Mouse (Mus musculus): ENCODE results near the gene Memo1.
"Not testable (repeated sequence)": the region's sequence is repeated elsewhere in the genome, so short reads cannot be mapped to it uniquely, and the experiment has no call there.

The Memo1 gene

DNA sequence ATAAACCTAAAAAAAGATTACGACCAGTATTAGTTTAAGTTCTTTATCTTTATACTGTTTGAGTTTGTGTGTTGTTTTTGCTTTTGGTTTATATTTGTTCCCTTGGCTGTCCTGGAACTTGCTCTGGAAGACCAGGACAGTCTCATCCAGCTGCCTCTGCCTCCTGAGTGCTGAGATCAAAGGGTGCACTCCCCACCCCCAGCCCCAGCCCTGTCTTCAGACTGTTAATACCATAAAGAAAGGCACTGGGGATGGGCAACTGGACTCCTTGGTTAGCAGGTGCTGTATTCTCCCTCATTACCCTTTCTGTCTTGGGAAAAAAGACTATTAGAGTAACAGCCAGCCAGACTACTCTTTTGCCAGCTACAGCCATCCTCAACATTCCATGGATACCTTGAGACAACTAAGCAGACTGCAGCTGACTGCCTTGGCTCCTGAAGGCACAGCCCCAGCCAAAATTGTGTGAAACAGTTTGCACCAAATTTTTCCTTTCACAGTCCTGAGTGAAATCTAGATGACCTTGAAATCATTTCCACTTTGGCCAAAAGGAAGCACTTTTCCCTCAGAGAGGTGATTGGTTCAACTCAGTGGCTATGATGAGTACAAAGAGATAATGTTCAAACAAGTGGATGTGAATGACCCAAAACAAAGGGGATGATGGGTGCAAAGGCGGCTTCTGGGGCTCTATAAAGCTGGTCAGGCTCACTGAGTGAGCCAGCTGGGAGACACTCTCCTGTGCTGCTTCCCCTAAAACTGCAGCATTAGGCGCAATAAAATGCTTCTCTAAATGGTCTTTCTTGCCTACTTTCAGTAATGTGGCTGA is 30.8 kb downstream of the Memo1 start:
- DNase-seq (ENCODE audit: low spot score in 2 of 2): no peak

DNA sequence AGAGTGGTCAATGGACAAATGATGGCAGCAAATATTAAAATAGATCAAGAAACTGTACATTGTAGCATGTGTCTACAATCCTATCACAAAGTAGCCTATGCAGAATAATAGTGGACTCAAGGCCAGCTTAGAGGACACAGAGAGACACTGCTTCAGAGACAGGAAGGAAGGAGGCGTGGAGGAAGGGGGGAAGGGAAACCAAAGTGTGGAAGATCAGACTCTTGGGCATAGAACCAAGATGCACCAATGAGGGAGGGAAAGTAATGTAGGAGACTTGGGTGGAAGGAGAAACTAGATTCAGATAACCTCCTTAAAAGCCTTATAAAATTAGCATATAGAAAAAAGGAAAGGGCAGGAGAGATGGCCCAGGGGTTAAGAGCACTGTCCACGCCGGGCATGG is 32.9 kb downstream of the Memo1 start:
- no peak for DNase-seq (ENCODE audit: low spot score in 2 of 2)

DNA sequence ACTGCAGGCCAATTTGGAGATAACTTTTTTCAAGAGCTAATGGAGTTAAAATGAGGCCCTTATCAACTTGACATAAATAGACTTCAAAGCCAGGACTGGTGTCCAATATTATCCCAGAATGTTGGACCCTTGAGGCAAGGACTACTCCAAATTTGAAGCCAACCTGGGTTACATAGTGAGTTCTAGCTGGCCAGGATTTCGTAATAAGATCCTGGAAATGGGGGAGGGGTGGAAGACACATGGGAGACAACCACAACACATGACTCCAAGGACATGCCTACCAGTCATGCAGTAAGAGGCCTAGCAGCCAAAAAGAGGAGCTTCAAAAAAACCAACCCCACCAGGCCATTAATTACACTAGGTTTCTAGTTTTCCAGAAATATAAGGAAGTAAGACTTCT is 50.0 kb downstream of the Memo1 start:
- no peak for DNase-seq (ENCODE audit: low spot score in 2 of 2)

DNA sequence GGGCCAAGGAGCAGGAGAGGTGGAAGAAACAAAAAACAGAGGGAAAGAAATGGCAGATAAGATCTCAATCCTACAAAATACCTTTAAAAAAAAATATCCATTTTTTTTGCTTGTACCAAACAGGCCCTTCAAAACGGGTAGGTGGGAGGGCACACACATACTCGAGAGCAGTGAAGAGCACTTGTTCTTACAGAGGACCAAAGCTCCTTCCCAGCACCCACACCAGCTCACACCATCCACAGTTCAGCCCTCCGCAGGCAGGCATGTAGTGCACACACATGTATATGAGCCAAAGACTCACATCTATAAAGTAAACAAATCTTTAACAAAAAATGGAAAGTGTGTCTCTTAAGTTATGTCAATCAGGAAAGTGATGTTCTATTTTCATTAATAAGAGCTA is 52.5 kb downstream of the Memo1 start:
- no peak for DNase-seq (ENCODE audit: low spot score in 2 of 2)

DNA sequence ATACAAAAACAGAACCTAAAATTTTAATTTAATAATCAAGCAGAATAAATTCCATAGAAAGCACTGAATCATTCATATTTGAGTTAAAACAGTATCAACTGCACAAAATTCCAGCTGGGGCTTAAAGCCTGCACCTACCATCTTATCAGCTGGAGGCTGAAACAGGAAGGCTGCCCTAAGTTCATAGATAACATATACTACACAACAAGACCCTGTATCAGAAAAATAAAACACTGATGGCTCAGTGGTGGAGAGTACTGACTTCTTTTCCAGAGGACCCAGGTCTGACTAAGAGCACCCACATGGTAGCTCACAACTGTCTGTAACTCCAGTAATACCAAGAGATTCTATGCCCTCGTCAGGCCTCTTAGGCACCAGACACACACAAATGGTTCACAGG is 55.0 kb downstream of the Memo1 start:
- no peak for DNase-seq (ENCODE audit: low spot score in 2 of 2)

DNA sequence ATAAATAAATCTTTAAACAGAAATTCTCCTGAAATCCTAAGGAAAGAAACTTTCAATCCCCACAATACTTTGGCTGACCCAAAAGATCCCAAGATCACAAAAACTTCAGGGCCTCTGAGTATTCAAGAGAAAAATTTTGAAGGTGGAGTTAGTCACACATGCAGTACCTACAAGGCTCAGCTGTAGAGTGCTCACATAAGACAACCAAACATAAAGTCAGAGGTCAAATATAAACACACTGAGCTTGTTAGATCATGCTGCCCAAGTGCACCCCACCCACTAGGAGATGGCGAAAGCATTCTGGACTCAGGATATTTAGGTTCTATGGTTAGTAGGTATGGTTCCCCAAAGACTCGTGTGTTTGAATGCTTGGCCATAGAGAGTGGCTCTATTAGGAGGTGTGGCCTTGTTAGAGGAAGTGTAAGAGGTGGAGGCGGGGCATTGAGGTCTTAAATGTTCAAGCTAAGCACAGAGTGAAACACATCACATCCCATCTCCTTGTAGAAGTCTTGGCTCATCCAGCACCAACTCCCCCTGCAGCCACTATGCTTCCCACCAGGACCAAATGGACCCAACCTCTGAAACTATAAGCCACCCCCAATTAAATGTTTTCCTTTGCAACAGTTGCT is 67.1 kb downstream of the Memo1 start:
- DNase-seq (ENCODE audit: low spot score in 2 of 2): no peak

DNA sequence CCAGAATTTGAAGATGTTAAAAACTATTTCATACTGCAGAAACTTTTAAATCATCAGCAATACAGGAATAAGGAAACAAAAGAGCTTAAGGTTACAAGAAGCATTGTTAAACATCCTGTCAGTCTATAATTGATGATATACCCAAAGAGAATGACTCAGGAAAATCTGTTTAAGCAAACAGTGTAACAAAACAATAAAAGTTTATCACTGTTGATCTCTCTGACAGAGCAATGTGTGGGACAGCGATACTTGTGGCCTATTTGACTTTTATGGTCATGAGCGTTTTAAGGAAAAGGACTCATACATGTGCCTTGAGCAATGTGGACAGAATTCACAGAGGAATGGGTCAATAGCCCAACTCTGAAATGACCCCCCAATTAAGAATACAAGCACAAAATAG is 78.0 kb downstream of the Memo1 start:
- DNase-seq (ENCODE audit: low spot score in 2 of 2): no peak

DNA sequence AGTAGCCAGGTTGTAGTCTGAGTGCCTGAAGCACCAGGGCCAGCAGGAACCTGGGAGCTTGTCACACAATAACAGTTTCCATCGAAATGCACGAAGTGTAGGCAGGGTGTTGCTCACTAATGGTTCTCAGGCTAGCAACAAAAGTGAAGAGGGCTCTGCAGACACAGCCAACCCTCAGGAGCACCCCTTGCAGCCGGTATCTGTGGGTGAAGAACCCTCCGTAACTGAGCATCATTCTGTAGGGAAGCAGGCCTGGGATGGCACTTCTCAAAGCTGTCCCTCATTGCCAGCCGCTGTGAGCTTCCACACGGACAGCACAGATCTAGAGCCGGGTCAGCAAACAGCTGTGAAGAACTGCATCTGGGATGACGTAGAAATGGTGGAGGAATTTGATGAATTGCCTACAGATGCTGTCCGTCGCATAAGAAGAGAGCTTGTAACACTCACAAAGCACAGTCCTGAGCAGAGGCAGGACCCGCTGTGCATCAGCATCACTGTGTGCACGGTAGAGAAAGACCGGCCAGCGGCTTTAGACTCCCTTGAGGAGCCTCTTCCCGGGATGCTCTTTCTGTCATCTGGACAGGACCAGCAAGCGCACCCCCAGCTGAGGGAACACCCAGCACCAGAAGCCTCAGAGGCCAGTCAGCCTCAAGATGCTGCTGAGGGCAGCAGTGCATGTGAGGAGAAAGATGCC is 82.3 kb downstream of the Memo1 start:
- not testable (repeated sequence) for DNase-seq (ENCODE audit: low spot score in 2 of 2)

DNA sequence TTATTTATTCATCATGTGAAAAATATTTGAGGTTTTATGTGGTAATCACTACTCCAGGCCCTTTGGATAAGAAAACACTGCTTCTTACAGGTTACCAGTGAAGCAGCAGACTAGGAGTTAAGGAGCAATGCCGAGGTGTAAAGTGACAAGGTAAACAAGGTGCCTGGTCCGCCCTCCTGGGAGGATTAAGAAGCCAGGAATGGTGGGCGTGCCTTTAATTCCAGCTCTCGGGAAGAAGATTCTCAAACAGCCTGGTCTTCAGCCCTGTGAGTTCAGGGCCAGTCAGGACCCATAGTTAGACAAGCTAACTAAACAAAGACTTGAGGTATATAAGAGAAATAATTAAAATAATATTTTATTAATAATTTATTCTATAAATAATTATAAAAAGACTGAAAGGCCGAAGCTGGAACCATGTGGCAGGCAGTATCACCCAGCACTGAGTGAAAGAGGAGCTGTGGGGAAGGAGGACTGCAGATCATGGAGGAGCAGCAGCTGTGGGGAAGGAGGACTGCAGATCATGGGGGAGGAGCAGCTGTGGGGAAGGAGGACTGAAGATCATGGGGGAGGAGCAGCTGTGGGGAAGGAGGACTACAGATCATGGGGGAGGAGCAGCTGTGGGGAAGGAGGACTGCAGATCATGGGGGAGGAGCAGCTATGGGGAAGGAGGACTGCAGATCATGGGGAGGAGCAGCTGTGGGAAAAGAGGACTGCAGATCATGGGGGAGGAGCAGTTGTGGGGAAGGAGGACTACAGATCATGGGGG is 86.0 kb downstream of the Memo1 start:
- no peak for DNase-seq (ENCODE audit: low spot score in 2 of 2)

DNA sequence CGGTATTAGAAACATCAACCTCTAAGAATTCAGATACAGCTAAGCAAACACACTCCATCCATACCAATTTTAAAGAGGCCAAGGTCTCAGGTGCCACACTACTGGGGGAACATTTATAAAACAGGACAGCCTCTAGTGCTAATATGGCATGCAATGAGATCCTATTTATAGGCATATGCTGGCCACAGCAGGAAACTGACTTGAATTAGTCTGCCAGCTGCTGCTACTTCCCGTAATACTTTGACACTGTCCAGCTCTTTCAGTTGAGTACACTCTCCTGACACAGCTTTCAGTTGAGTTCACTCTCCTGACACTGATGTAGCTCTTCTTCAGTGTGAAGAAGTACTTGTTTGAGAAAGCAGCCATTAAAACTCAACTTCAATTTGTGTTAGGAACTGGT is 99.4 kb downstream of the Memo1 start:
- DNase-seq (ENCODE audit: low spot score in 2 of 2): no peak

DNA sequence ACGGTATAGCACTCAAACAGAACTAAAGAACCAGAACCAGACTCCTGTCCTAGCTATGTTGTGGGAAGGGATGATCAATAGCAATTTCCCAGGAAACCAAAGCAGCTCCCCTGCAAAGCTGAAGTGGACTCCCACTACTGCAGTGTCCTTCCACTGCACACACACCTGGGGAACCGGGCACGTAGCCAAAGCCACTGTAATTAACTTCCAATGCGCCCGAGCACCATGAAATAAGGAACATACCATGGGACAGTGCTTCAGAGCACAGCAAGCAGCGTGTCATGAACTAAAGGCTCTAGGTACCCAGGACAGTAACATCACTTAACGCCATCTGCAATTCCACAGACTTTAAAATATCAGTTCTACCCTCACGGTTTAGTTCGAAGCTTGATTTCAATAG is 100.6 kb downstream of the Memo1 start:
- peak in 1 of 2 experiments; percentile 15 for DNase-seq (ENCODE audit: low spot score in 2 of 2)

DNA sequence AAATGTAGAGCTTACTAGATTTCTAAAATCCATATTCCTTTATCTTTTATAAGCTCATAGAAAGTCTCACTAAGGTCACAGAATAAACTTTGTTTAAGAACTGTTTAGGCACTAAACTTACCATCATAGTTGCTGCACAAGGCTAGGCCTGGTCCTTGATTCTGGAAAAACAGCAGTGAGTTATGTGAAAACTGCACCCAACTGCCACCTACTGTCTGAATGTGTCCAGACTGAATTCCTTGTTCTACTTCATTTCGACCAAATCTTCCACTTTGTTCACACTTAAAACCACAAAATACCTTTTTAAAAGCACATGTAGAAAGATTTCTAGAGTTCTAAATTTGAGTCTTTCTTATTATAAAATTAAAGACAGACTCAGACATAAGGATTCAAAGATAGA is 101.9 kb downstream of the Memo1 start:
- DNase-seq (ENCODE audit: low spot score in 2 of 2): no peak

DNA sequence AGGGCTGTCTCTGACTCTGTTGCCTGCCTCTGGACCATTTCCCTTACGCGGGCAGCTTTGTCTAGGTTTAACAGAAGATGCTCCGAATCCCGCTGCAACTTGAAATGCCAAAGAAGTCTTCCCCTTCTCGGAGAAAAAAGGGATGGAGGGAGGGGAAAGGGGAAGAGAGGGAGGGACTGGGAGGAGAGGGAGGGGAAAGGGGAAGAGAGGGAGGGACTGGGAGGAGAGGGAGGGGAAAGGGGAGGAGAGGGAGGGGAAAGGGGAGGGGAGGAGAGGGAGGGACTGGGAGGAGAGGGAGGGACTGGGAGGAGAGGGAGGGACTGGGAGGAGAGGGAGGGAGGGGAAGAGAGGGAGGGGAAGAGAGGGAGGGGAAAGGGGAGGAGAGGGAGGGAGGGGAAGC is 103.9 kb downstream of the Memo1 start:
- no peak for DNase-seq (ENCODE audit: low spot score in 2 of 2)

DNA sequence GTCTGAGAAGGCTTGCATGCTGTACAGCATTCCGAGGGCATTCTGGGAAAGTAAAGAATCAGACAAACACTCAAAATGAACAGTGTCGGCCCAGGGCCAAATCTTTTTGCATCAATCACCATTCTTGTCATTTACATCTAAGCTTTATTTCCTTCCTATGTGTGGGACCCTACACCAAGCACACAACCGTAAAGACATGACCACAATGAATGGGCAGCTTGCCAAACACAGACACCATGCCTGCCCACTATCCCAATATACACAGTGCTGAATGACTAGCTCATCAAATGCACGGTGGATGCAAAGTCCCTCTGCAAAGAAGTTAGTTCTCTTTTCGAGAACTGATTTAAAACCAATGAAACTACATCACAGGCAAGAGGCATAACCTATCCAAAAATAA is 109.1 kb downstream of the Memo1 start:
- DNase-seq (ENCODE audit: low spot score in 2 of 2): peak in 1 of 2 experiments; percentile 7

DNA sequence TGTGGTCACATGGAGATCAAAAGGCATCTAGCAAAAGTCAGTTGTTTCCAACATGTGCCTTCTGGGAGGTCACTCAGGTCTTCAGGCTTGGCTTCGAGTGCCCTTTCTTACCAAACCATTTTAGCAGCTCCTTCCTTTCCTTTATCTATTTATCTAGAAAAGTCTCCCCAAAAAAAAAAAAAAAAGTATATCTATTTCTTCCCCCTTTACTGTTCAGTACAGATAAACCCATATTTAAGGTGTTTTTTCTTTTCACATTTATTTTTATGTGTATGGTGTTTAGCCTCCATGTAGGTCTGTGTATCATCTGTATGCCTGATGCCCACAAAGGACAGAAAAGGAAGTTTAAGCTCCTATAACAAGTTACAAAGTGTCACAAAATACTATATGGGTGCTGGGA is 110.6 kb downstream of the Memo1 start:
- no peak for DNase-seq (ENCODE audit: low spot score in 2 of 2)

DNA sequence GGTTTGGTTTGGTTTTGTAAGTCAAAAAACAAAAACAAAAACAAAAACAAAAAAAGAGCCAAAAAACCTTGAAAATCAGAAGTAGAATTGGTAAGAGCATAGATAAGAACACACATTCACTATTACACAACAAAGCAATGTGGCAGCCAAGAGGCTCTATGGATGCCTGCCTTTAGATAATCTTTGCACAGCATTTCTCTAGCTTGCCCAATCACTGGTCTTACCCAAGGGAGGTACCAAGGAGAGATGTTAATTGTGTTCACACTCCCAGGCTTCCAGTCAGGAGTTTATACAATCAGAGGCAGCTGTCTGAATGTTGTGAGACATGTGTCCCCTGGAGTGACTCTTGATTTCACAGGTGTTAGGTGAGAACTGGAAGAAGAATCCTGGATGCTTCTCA is 114.4 kb downstream of the Memo1 start:
- DNase-seq (ENCODE audit: low spot score in 2 of 2): no peak

DNA sequence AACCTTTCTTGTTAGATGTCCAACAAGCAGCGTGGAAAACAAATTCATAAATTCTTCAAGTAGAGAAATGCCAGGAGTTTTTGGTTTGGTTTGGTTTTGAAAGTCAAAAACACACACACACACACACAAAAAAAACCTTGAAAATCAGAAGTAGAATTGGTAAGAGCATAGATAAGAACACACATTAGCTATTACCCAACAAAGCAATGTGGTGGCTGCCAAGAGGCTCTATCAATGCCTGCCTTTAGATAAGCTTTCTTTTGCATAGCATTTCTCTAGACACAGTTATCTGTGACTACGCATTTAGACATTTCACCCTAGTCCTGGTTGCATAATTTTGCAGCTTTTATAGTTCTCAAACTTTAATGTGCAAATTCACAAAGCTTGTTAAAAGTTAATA is 115.7 kb downstream of the Memo1 start:
- DNase-seq (ENCODE audit: low spot score in 2 of 2): not testable (repeated sequence)

DNA sequence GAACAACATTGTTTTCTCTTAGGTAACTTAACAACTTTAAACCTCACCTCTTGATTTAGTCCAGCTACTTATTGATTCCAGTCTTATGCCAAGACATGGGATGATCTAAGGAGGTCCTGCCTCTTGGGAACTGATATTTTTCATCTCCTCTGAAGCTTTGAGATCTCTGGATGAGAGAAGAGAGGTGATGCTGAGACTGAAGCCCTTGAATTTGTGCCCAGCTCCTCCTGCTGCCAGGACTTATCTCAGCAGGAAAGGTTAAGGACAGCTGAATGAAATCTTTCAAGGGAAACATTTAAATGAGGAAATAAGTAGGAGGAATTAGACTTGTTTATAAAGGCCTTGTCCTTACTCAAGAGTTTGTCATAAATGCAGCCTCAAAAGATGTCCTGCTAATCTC is 121.6 kb downstream of the Memo1 start:
- no peak for DNase-seq (ENCODE audit: low spot score in 2 of 2)

DNA sequence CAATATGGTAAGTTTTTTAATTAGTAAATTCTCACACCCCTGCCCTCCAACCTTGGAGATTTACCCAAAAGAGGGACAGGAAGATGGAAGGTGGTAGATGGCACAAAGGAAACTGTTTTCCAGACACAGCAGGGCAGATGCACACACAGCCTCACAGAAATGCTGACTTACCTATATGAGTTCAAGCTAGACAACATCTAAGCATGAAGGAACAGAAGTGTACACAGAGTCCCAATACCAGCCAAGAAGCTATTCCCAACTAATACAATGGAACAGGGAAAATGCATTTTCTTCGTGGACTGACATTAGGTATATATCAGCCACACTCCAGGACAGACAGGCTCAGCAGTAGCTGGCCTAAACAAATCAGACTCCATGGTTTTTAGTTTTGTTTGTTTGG is 122.5 kb downstream of the Memo1 start:
- DNase-seq (ENCODE audit: low spot score in 2 of 2): no peak

DNA sequence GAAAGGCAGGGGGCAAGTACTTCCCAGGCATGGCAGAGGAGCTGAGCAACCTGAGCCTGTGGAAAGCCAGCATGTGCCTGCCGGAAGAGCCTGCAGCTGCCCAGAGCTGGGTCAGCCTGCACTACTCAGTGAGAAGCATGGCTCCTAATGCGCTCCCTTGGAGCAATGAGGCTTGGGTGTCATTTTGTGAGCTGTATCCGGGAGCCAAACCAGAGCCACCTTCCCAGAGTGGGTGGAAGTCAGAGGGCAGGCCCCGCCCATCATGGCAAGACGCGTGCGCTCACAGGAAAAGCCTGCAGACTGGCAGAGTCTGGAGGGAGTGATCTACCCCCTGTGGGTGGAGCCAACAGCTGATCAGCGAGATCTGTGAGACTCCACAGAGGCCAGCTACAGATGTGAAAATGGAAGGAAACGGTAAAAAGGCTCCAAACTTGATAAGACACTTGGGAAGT is 135.9 kb downstream of the Memo1 start:
- peak; percentile 10 to 26 for DNase-seq (ENCODE audit: low spot score in 2 of 2)

DNA sequence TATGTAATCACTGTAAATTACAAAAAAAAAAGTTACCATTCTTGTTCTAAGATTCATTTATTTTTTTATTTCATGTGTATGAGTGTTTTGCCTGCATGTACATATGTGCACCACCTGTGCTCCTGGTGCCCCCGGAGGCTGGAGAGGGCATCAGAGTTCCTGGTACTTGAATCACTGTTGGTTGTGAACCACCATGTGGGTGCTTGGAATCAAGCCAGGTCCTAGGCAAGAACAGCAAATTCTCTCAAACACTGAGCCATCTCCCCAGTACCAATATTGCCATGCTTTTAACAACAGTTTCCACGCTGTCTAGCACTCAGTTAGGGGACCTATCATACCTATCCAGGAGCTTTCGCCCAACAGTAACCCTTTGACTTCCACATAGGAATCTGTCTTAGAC is 137.2 kb downstream of the Memo1 start:
- no peak for DNase-seq (ENCODE audit: low spot score in 2 of 2)

Data from cerebellum, postnatal 4 days (tissue).